In genomic region chr1:13052067-13052460, GRCm38 (mm10) we compare ENCODE assay signal across 8 mouse cellular contexts.
DNase-seq lines count a peak whose midpoint lies in the region; TF ChIP-seq lines count a peak whose summit lies in the region.

No protein-coding gene starts in this region.

- 12% methylated on average over 7 of the region's 7 CpGs for WGBS in large intestine, adult 2 months

- H3K36me3 ChIP-seq in megakaryocyte, embryonic 14.5 days (replicated peaks; ENCODE audit: low read length) = no peaks in the 10 kb centered on the region
- H3K36me3 ChIP-seq in splenic B cell, adult 2 months (ENCODE audit: control insufficient read depth, insufficient read depth, low read length, poor library complexity, severe bottlenecking) = no peaks in the 10 kb centered on the region

- no peaks in the 10 kb centered on the region for H3K9me3 ChIP-seq in megakaryocyte, embryonic 14.5 days

- DNase-seq in gastrocnemius, adult 2 months = peak; percentile 25
- no peak for DNase-seq in gastrocnemius, postnatal 14 days
- peak; percentile 85 for DNase-seq in R1 (ENCODE audit: low read depth, low spot score)
- peak; percentile 41 to 56 for DNase-seq in heart, postnatal 10 days
- peak; percentile 13 for DNase-seq in large intestine, adult 2 months (ENCODE audit: low read depth, low spot score)
- DNase-seq in splenic B cell, adult 2 months (ENCODE audit: low read depth, low spot score) = peak; percentile 70

- H3K4me3 ChIP-seq in gastrocnemius, adult 2 months = peak overlapping the region; percentile 52
- H3K4me3 ChIP-seq in cortical plate, adult 2 months (ENCODE audit: insufficient read depth, low read length) = no peak overlapping the region
- H3K4me3 ChIP-seq in megakaryocyte, embryonic 14.5 days (replicated peaks) = peak overlapping the region; percentile 91

- peaks cover 24% of the 10 kb centered on the region for H3K27me3 ChIP-seq in megakaryocyte, embryonic 14.5 days (replicated peaks)
- no peaks in the 10 kb centered on the region; the same call in 1 of the 2 replicates for H3K27me3 ChIP-seq in splenic B cell, adult 2 months (ENCODE audit: control insufficient read depth, insufficient read depth, low read length, poor library complexity, severe bottlenecking)

- no peak overlapping the region for H3K27ac ChIP-seq in gastrocnemius, adult 2 months
- no peak overlapping the region for H3K27ac ChIP-seq in cortical plate, adult 2 months (ENCODE audit: insufficient read depth, low read length)

- intact Hi-C loops in gastrocnemius, adult 2 months (cut with DNase I) = loop anchor here (2.0 kb wide), 1 partner anchor 479 kb away; no protein-coding TSS in a partner anchor
- intact Hi-C loops in gastrocnemius, postnatal 14 days (cut with DNase I; ENCODE audit: low total_unique reads) = loop anchor here (5.0 to 10.0 kb wide), 2 partner anchors 80 to 483 kb away; no protein-coding TSS in a partner anchor
- intact Hi-C loops in heart, postnatal 10 days (cut with DNase I) = loop anchor here (2.0 to 10.0 kb wide), 4 partner anchors 83 to 603 kb away; no protein-coding TSS in a partner anchor

- peak; percentile 71 for TF ChIP-seq CTCF in gastrocnemius, adult 2 months (IDR thresholded peaks at IDR 0.05)
- TF ChIP-seq CTCF in cortical plate, adult 2 months (IDR thresholded peaks at IDR 0.05; ENCODE audit: extremely low read depth, insufficient read depth, low read length) = peak; percentile 61

- H3K4me1 ChIP-seq in cortical plate, adult 2 months (ENCODE audit: control insufficient read depth, insufficient read depth, low read length) = no peaks in the 10 kb centered on the region
- peaks cover 22% of the 10 kb centered on the region for H3K4me1 ChIP-seq in megakaryocyte, embryonic 14.5 days

- no peak for TF ChIP-seq POLR2A in cortical plate, adult 2 months (IDR thresholded peaks at IDR 0.05; ENCODE audit: extremely low read depth, insufficient read depth, low read length)
